Mouse (Mus musculus) ES-E14 (cell line): ENCODE measurements around the gene Med20. TPM values are rescaled to one million over a fixed set of nuclear protein-coding genes. Genes with fewer than 3 reads are reported as not detected.
"Not testable (repeated sequence)": the region's sequence is repeated elsewhere in the genome, so short reads cannot be mapped to it uniquely, and the experiment has no call there.

Experiments used
- DNase-seq: peaks from one replicate; pipeline ENCODE4 v3.0.0-alpha.2; 2013; ENCODE audit warnings: low read depth, low spot score
- H3K27ac ChIP-seq: 2 replicates; pipeline ENCODE4 v1.5.1; 2012; ENCODE audit warnings: low read depth, mild to moderate bottlenecking, low read length, moderate library complexity, mixed read lengths; ENCODE audit not compliant: poor library complexity, insufficient read depth, severe bottlenecking
- H3K36me3 ChIP-seq: 2 replicates; pipeline ENCODE4 v1.6.1; 2012; ENCODE audit warnings: mild to moderate bottlenecking, low read length, moderate library complexity, mixed read lengths; ENCODE audit not compliant: control insufficient read depth, poor library complexity, insufficient read depth, severe bottlenecking
- H3K4me1 ChIP-seq, 2 experiments: fragments of 150-350 bp in 1 of 2; sonication (generic) in 1 of 2; 2 replicates each; pipeline ENCODE4 v1.6.1; 2012; ENCODE audit warnings: low read length in 2 of 2, mild to moderate bottlenecking in 1 of 2, mixed read lengths in 1 of 2; ENCODE audit not compliant: control insufficient read depth in 2 of 2, insufficient read depth in 2 of 2, poor library complexity in 1 of 2
- H3K4me3 ChIP-seq, 2 experiments: fragments of 150-350 bp in 1 of 2; sonication (generic) in 1 of 2; 2 replicates each; pipeline ENCODE4 v1.5.1; 2012; ENCODE audit warnings: low read length in 2 of 2, low read depth in 1 of 2, mild to moderate bottlenecking in 1 of 2, mixed read lengths in 1 of 2; ENCODE audit not compliant: insufficient read depth in 1 of 2, poor library complexity in 1 of 2, severe bottlenecking in 1 of 2
- H3K9ac ChIP-seq: 2 replicates; pipeline ENCODE4 v1.6.1; 2012; ENCODE audit warnings: low read depth, mild to moderate bottlenecking, low read length, mixed read lengths; ENCODE audit not compliant: poor library complexity, insufficient read depth, severe bottlenecking
- H3K9me3 ChIP-seq: fragments of 150-350 bp; sonication (generic); 2 replicates; pipeline ENCODE4 v1.6.1; 2012; ENCODE audit warnings: low read depth, mild to moderate bottlenecking, low read length; ENCODE audit not compliant: control insufficient read depth, insufficient read depth
- CHD2 ChIP-seq: IDR thresholded peaks from 2 replicates; pipeline ENCODE4 v1.6.1; 2014; ENCODE audit warnings: mild to moderate bottlenecking, low read depth, low read length, inconsistent platforms
- HCFC1 ChIP-seq: IDR thresholded peaks from 2 replicates; pipeline ENCODE4 v1.6.1; 2012; ENCODE audit warnings: low read length, inconsistent platforms, borderline replicate concordance; ENCODE audit not compliant: insufficient read depth
- MAFK ChIP-seq: IDR thresholded peaks from 2 replicates; pipeline ENCODE4 v1.6.1; 2014; ENCODE audit warnings: mild to moderate bottlenecking, low read depth, low read length, inconsistent platforms; ENCODE audit not compliant: insufficient read depth
- ZC3H11A ChIP-seq: IDR thresholded peaks from 2 replicates; pipeline ENCODE4 v1.6.1; 2012; ENCODE audit warnings: low read depth, mild to moderate bottlenecking, inconsistent platforms, low read length, borderline replicate concordance
- ZNF384 ChIP-seq: IDR thresholded peaks from 2 replicates; pipeline ENCODE4 v1.6.1; 2012; ENCODE audit warnings: low read depth, low read length, inconsistent platforms
- in situ Hi-C, 2 experiments: fragments of 600-800 bp; cut with MboI; formaldehyde crosslinking; loops; one replicate each; pipeline ENCODE4 v1.15.1; 2025; ENCODE audit warnings: low sequenced_read_pairs in 2 of 2, inconsistent platforms in 1 of 2; ENCODE audit not compliant: unreplicated experiment in 2 of 2
- total RNA-seq: library from RNA; depleted of rRNA; stranded (reverse); fragments of 300-350 nt; gene quantifications from 2 replicates; pipeline ENCODE4 v1.2.3, GENCODE M21; 2012

Med20 gene
- total RNA-seq, 1 experiment, result 43.4 TPM

DNA sequence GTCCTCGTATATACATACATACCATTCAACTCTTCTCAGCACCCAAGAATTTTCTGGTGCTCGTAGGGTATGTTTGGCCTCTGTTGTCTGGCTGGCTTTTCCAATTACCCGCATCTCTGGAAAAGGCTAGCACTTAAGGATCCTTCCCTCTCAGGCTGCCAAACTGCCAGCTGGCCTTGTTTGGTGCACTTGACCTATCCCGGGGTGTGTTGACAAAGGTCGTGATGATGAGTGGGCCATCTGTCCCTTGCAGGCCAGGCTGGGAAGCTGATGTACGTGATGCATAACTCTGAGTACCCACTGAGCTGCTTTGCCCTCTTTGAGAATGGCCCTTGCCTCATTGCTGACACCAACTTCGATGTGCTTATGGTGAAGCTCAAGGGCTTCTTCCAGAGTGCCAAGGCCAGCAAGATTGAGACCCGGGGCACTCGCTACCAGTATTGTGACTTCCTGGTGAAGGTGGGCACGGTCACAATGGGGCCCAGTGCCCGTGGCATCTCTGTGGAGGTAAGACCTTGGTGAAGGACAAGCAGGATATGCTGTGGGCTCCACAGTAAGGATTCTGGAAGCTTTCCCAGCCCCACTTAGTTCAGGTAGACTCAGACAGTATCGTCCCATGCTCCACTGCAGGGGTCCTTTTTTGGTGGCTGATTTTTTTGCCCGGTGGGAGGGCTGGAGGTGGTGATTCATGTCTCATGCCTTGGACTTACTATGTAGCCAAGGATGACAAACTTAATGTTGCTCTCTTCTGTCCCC, 7.4 kb downstream of the Med20 start:
- Histone ChIP-seq H3K4me1 (no peaks in the 10 kb centered on the region), H3K36me3 (peaks cover 20% of the 10 kb centered on the region), H3K9ac (no peak overlapping the region), H3K27ac (no peak overlapping the region), H3K9me3 (no peaks in the 10 kb centered on the region), H3K4me3 (no peak overlapping the region)
- DNase-seq, result no peak
- TF ChIP-seq HCFC1 (no peak), ZC3H11A (no peak), MAFK (no peak), ZNF384 (no peak), CHD2 (no peak)
- in situ Hi-C loops, result no loop called here

- no peak for TF ChIP-seq HCFC1
- TF ChIP-seq MAFK, result no peak
- no peak for TF ChIP-seq ZNF384
- TF ChIP-seq ZC3H11A, result no peak
- TF ChIP-seq CHD2, result no peak
- no peak overlapping the region for H3K9ac ChIP-seq
- peaks cover 19% of the 10 kb centered on the region for H3K36me3 ChIP-seq
- H3K4me3 ChIP-seq, result no peak overlapping the region
- H3K4me1 ChIP-seq, result no peaks in the 10 kb centered on the region
- H3K27ac ChIP-seq, result no peak overlapping the region
- H3K9me3 ChIP-seq, result no peaks in the 10 kb centered on the region
- no peak for DNase-seq
- in situ Hi-C loops, result no loop called here
Observed at GRCm38 (mm10) chr17:47622912-47623554, 11.7 kb downstream of the Med20 start.

- in situ Hi-C loops, DNase-seq, H3K9me3 ChIP-seq, H3K4me1 ChIP-seq, H3K9ac ChIP-seq, H3K27ac ChIP-seq, H3K4me3 ChIP-seq: not testable (repeated sequence)
- H3K36me3 ChIP-seq, result peaks cover 14% of the 10 kb centered on the region; the same call in 1 of the 2 replicates
Observed at GRCm38 (mm10) chr17:47624572-47624971, 13.2 kb downstream of the Med20 start.

- Histone ChIP-seq H3K36me3 (peaks cover 14% of the 10 kb centered on the region; the same call in 1 of the 2 replicates), H3K9me3 (no peaks in the 10 kb centered on the region), H3K9ac (no peak overlapping the region), H3K27ac (no peak overlapping the region), H3K4me3 (no peak overlapping the region), H3K4me1 (0 out of 4 replicates have a peak, but pooled peaks cover 0 to 1% of the 10 kb centered on the region in 2 experiments)
- TF ChIP-seq ZC3H11A (no peak), HCFC1 (no peak), MAFK (no peak), CHD2 (no peak), ZNF384 (no peak)
- in situ Hi-C loops, result no loop called here
- no peak for DNase-seq
Observed at GRCm38 (mm10) chr17:47625088-47625487, 13.7 kb downstream of the Med20 start.

DNA sequence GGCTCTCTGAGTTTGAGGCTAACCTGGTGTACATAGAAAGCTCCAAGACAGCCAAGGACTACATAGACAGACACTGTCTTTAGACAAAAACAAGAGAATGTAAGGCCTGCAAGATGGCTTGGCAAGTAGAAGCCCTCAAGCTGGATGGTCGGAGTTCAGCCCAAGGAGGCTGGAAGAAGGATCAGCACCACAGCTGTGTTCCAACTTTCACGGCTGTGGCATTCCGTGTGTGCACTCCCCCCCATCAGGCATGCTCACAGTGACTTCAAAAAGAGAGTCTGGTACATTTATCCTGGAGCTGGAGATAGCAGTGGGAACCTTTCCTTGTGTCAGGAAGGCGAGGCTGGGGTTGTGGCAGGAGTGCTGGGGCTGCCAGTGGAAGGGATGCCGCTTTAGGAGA, 14.6 kb downstream of the Med20 start:
- TF ChIP-seq CHD2 (no peak), ZNF384 (no peak), ZC3H11A (no peak), HCFC1 (no peak), MAFK (no peak)
- H3K9ac ChIP-seq, result no peak overlapping the region
- no peak for DNase-seq
- 0 out of 4 replicates have a peak, but pooled peaks cover 0 to 3% of the 10 kb centered on the region in 2 experiments for H3K4me1 ChIP-seq
- H3K9me3 ChIP-seq, result no peaks in the 10 kb centered on the region
- in situ Hi-C loops, result no loop called here
- no peak overlapping the region for H3K27ac ChIP-seq
- no peak overlapping the region for H3K4me3 ChIP-seq
- peaks cover 14% of the 10 kb centered on the region; the same call in 1 of the 2 replicates for H3K36me3 ChIP-seq
